Mouse (Mus musculus): ENCODE results near the gene Ssu72.

GRCm38 (mm10) chr4:155704721-155705591, at the start of gene Ssu72:
- no peak for TF ChIP-seq CTCF (IDR thresholded peaks at IDR 0.05; ENCODE audit: control insufficient read depth, insufficient read depth, insufficient read length)
- TF ChIP-seq MYOG (IDR thresholded peaks at IDR 0.05; ENCODE audit: control insufficient read depth, extremely low read depth, insufficient read length): no peak
